12 mouse cellular contexts compared by ENCODE assay signal in genomic region chr5:114501252-114501651, GRCm38 (mm10). TPM values are rescaled to one million over a fixed set of nuclear protein-coding genes. Genes with fewer than 3 reads are reported as not detected.
DNase-seq lines count a peak whose midpoint lies in the region; ATAC-seq and TF ChIP-seq lines count a peak whose summit lies in the region.
"Had no signal": no experiment of that assay in that cellular context is flagged by ENCODE, and none has a peak within 500 bp of the region (broad histone marks: within the 10 kb centered on the region; RNA-seq: fewer than 3 reads in every experiment).

No protein-coding gene starts in this region.

- no peaks in the 10 kb centered on the region for H3K27me3 ChIP-seq in embryonic facial prominence, embryonic 12.5 days
- H3K27me3 ChIP-seq: heart, embryonic 15.5 days had no signal

- no peaks in the 10 kb centered on the region for H3K36me3 ChIP-seq in embryonic facial prominence, embryonic 12.5 days
- H3K36me3 ChIP-seq: heart, embryonic 15.5 days had no signal

- 67% methylated on average over 9 of the region's 9 CpGs for WGBS in lung, adult 2 months
- WGBS in embryonic facial prominence, embryonic 12.5 days: 49% methylated on average over 9 of the region's 9 CpGs

- DNase-seq in lung, adult 18-20 months: peak; percentile 7 to 24
- DNase-seq in lung, adult 2 months: no peak
- DNase-seq in adipocyte (ENCODE audit: low spot score): peak; percentile 6
- DNase-seq in lung, postnatal 14 days: peak; percentile 18
- DNase-seq in spleen, postnatal 4 days (ENCODE audit: low spot score in 2 of 2): no peak
- DNase-seq: cerebellum, adult 9-11 months; lung, embryonic 14.5 days had no signal

- no peak overlapping the region for H3K4me2 ChIP-seq in embryonic facial prominence, embryonic 12.5 days (replicated peaks)
- H3K4me2 ChIP-seq: heart, embryonic 15.5 days; lung, embryonic 14.5 days had no signal

- ATAC-seq in embryonic facial prominence, embryonic 12.5 days (ENCODE audit: insufficient number of reproducible peaks, insufficient read depth, low FRiP score, low TSS enrichment): 0 out of 2 replicates have a peak, but pooled peaks have one; percentile 47
- ATAC-seq in erythroid progenitor cell, adult 5-6 weeks (replicated peaks; ENCODE audit: low FRiP score, poor library complexity, severe bottlenecking): no peak
- ATAC-seq: hindbrain, postnatal 0 days had no signal

- no peak overlapping the region for H3K4me3 ChIP-seq in lung, adult 2 months (replicated peaks; ENCODE audit: extremely low read depth, low read depth, low read length)
- no peak overlapping the region for H3K4me3 ChIP-seq in embryonic facial prominence, embryonic 12.5 days
- H3K4me3 ChIP-seq: heart, embryonic 15.5 days had no signal

- no peak for TF ChIP-seq POLR2A in lung, adult 2 months (IDR thresholded peaks at IDR 0.05; ENCODE audit: borderline replicate concordance, extremely low read depth, low read depth, low read length)

- H3K9ac ChIP-seq in embryonic facial prominence, embryonic 12.5 days: no peak overlapping the region
- H3K9ac ChIP-seq: heart, embryonic 15.5 days; lung, embryonic 14.5 days had no signal

- no peaks in the 10 kb centered on the region for H3K4me1 ChIP-seq in lung, adult 2 months (ENCODE audit: control insufficient read depth, insufficient read depth, low read length)
- no peaks in the 10 kb centered on the region for H3K4me1 ChIP-seq in embryonic facial prominence, embryonic 12.5 days

- H3K27ac ChIP-seq in embryonic facial prominence, embryonic 12.5 days: no peak overlapping the region
- H3K27ac ChIP-seq: heart, embryonic 15.5 days; hindbrain, postnatal 0 days; kidney, postnatal 0 days had no signal

- H3K9me3 ChIP-seq in embryonic facial prominence, embryonic 12.5 days: no peaks in the 10 kb centered on the region
- H3K9me3 ChIP-seq: heart, embryonic 15.5 days had no signal

- TF ChIP-seq CTCF in lung, adult 2 months (IDR thresholded peaks at IDR 0.05; ENCODE audit: insufficient read depth, low read length): no peak

RNA-seq across cellular contexts. Expression of gene Mvk, which starts 57.2 kb away (rescaled TPM):
- 44.7 and 52.1 TPM in 2 replicates for polyA plus RNA-seq in lung, adult 2 months (2012; rRNA removed)
- 51.7 and 54.0 TPM in 2 replicates for polyA plus RNA-seq in embryonic facial prominence, embryonic 12.5 days (2016; fragmentation: Nextera tagmentation; extraction: Ambion mirVana)
- 2.9 TPM in 1 of 2 replicates, not detected in the other for total RNA-seq in erythroid progenitor cell, adult 5-6 weeks (2015; ENCODE audit: low replicate concordance)
- not detected in 2 replicates for total RNA-seq in erythroid progenitor cell, adult 5-6 weeks (2017; ENCODE audit: low replicate concordance)

RNA-seq across cellular contexts. Expression of gene Mmab, which starts 57.4 kb away (rescaled TPM):
- 12.8 and 15.7 TPM in 2 replicates for polyA plus RNA-seq in lung, adult 2 months (2012; rRNA removed)
- polyA plus RNA-seq in embryonic facial prominence, embryonic 12.5 days (2016; fragmentation: Nextera tagmentation; extraction: Ambion mirVana): 38.1 and 38.5 TPM in 2 replicates
- total RNA-seq in erythroid progenitor cell, adult 5-6 weeks (2015; ENCODE audit: low replicate concordance): 1.1 and 1.7 TPM in 2 replicates
- total RNA-seq in erythroid progenitor cell, adult 5-6 weeks (2017; ENCODE audit: low replicate concordance): 1.1 and 3.3 TPM in 2 replicates

Comparison
In these comparisons a context has a peak if more than half of its experiments do, and no peak if none do; other contexts are left out.
1. DNase-seq: peak in lung, adult 18-20 months (2 of 2), adipocyte (single experiment) and lung, postnatal 14 days (single experiment); none in lung, adult 2 months (single experiment) and spleen, postnatal 4 days (0 of 2).